8 mouse cellular contexts compared by ENCODE assay signal in the genomic region with DNA sequence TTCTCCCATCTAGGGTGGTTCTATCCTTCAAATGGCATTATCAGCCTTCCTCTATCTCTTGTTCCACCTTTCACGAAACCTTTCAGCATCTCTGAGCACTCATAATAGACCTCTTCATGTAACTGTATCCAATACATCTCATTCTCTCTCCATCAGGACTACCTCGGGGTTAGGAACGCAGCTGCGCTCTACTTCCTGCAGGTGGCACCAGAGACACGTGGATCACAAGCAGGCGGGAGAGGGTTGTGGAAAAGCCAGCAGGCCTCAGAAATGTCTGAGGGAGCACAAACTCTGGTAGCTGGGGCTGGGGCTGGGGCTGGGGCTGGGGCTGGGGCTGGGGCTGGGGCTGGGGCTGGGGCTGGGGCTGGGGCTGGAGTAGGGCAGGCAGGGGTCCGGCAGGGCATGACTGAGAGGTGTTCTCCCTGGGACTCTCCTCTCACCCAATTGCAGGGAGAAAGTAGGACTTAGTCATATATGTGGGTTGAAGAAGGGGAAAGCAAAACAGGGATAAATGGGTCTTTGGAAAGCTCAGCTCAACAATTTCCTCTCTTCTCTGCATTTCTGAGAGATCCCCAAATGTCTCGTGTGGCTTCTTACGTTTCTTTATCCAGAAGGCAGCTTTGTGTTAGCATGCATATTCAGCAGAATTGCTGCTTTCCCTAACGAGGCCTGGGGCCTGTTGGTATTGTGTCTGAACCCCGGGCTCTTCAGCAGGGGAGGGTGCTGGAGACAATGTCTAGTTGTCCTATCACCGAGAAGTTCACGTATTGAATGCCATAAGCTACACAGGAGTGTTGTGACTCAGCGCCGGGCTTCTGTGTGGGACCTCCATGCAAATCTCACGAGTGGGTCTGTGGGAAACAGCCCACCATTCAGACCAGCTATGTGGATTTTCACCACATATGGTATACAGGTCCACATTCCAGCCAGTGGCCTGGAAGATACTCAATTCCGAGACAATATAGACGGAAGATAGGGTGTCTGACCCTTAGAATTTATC. TPM values are rescaled to one million over a fixed set of nuclear protein-coding genes. Genes with fewer than 3 reads are reported as not detected.
DNase-seq lines count a peak whose midpoint lies in the region; ATAC-seq and TF ChIP-seq lines count a peak whose summit lies in the region.

No protein-coding gene starts in this region.

- no peaks in the 10 kb centered on the region for H3K36me3 ChIP-seq in CH12.LX (replicated peaks in 1 of 2; ENCODE audit: control insufficient read depth in 1 of 2, insufficient read depth in 1 of 2, low read length in 1 of 2)
- H3K36me3 ChIP-seq in forebrain, embryonic 11.5 days (ENCODE audit: control insufficient read depth, insufficient read depth, low read length): no peaks in the 10 kb centered on the region

- peak; percentile 59 to 90 for TF ChIP-seq CTCF in CH12.LX (conservative IDR thresholded peaks at IDR 0.05 in 1 of 2, IDR thresholded peaks at IDR 0.05 in 1 of 2; ENCODE audit: low read depth in 2 of 2, low read length in 2 of 2)
- peak; percentile 98 for TF ChIP-seq CTCF in lung, adult 2 months (IDR thresholded peaks at IDR 0.05; ENCODE audit: insufficient read depth, low read length)
- TF ChIP-seq CTCF in olfactory bulb, adult 2 months (IDR thresholded peaks at IDR 0.05; ENCODE audit: insufficient read depth, low read depth, low read length): peak; percentile 85

- no peak overlapping the region for H3K27ac ChIP-seq in CH12.LX (ENCODE audit: insufficient read depth, low read depth)
- no peak overlapping the region for H3K27ac ChIP-seq in forebrain, embryonic 11.5 days (ENCODE audit: low read depth, low read length)
- no peak overlapping the region for H3K27ac ChIP-seq in olfactory bulb, adult 2 months (ENCODE audit: insufficient read depth, low read depth, low read length)

- dilution Hi-C loops in CH12.LX (cut with MboI; ENCODE audit: extremely low pct_ligation_motif_present, extremely low pct_unique_long_range_greater_than_20kb, low sequenced_read_pairs): no loop called here

- no peak for TF ChIP-seq EP300 in CH12.LX (IDR thresholded peaks at IDR 0.05; ENCODE audit: low read length)

- no peaks in the 10 kb centered on the region for H3K79me2 ChIP-seq in CH12.LX (replicated peaks; ENCODE audit: control insufficient read depth, extremely low read depth, insufficient read depth, poor library complexity, severe bottlenecking)

- H3K27me3 ChIP-seq in CH12.LX (replicated peaks): no peaks in the 10 kb centered on the region
- H3K27me3 ChIP-seq in forebrain, embryonic 11.5 days (ENCODE audit: control insufficient read depth, insufficient read depth, low read length): no peaks in the 10 kb centered on the region

- peak; percentile 82 for ATAC-seq in forebrain, embryonic 11.5 days (replicated peaks; ENCODE audit: low FRiP score)

- no peak overlapping the region for H3K4me2 ChIP-seq in CH12.LX (ENCODE audit: insufficient read depth, low read depth, poor library complexity, severe bottlenecking)
- no peak overlapping the region for H3K4me2 ChIP-seq in forebrain, embryonic 11.5 days (ENCODE audit: low read depth, low read length, severe bottlenecking)

- TF ChIP-seq POLR2A in CH12.LX (IDR thresholded peaks at IDR 0.05; ENCODE audit: low read depth, low read length): no peak
- no peak for TF ChIP-seq POLR2A in lung, adult 2 months (IDR thresholded peaks at IDR 0.05; ENCODE audit: borderline replicate concordance, extremely low read depth, low read depth, low read length)
- no peak for TF ChIP-seq POLR2A in olfactory bulb, adult 2 months (IDR thresholded peaks at IDR 0.05; ENCODE audit: insufficient read depth, low read depth, low read length)

- in situ Hi-C loops in CH12.LX (cut with MboI; ENCODE audit: low pct_ligation_motif_present, low pct_unique_long_range_greater_than_20kb, low sequenced_read_pairs): loop anchor here (10.0 kb wide), 1 partner anchor 225 kb away; a partner anchor contains a TSS

- peaks cover 0 to 10% of the 10 kb centered on the region in 2 experiments; a peak in 2 of 4 replicates for H3K4me1 ChIP-seq in CH12.LX (ENCODE audit: control insufficient read depth in 1 of 2, insufficient read depth in 2 of 2)
- no peaks in the 10 kb centered on the region for H3K4me1 ChIP-seq in forebrain, embryonic 11.5 days (replicated peaks; ENCODE audit: control insufficient read depth, insufficient read depth, low read length)
- H3K4me1 ChIP-seq in lung, adult 2 months (ENCODE audit: control insufficient read depth, insufficient read depth, low read length): peaks cover 2% of the 10 kb centered on the region; the same call in 1 of the 2 replicates
- H3K4me1 ChIP-seq in olfactory bulb, adult 2 months (ENCODE audit: control insufficient read depth, insufficient read depth, low read length): peaks cover 2% of the 10 kb centered on the region; the same call in 1 of the 2 replicates

- peak; percentile 88 for TF ChIP-seq RAD21 in CH12.LX (IDR thresholded peaks at IDR 0.05; ENCODE audit: low read depth, low read length)

- WGBS in forebrain, embryonic 11.5 days: 39% methylated on average over 18 of the region's 18 CpGs
- WGBS in lung, adult 2 months: 59% methylated on average over 18 of the region's 18 CpGs
- WGBS in olfactory bulb, adult 2 months: 41% methylated on average over 18 of the region's 18 CpGs

- intact Hi-C loops in heart, postnatal 10 days (cut with DNase I): loop anchor here (5.0 kb wide), 2 partner anchors 397 to 597 kb away; no protein-coding TSS in a partner anchor

- H3K4me3 ChIP-seq in CH12.LX (replicated peaks in 1 of 3; ENCODE audit: low read depth in 2 of 3, low read length in 2 of 3, poor library complexity in 1 of 3): no peak overlapping the region
- no peak overlapping the region for H3K4me3 ChIP-seq in forebrain, embryonic 11.5 days (ENCODE audit: low read depth, low read length)
- no peak overlapping the region for H3K4me3 ChIP-seq in lung, adult 2 months (replicated peaks; ENCODE audit: extremely low read depth, low read depth, low read length)
- H3K4me3 ChIP-seq in olfactory bulb, adult 2 months (ENCODE audit: insufficient read depth, low read depth, low read length): no peak overlapping the region

- DNase-seq in CH12.LX (ENCODE audit: extremely low read depth): peak; percentile 80
- DNase-seq in brain, embryonic 18.5 days (ENCODE audit: low read depth, low spot score): peak; percentile 67
- peak; percentile 88 for DNase-seq in forebrain, embryonic 11.5 days (ENCODE audit: low spot score)
- peak; percentile 83 to 88 for DNase-seq in heart, postnatal 10 days
- DNase-seq in kidney, postnatal 36 days: peak; percentile 73 to 84
- peak; percentile 78 for DNase-seq in lung, adult 2 months
- DNase-seq in thymus, postnatal 10 days (ENCODE audit: low spot score in 2 of 2): peak; percentile 44 to 73

- H3K9me3 ChIP-seq in CH12.LX (replicated peaks; ENCODE audit: low read length): no peaks in the 10 kb centered on the region
- no peaks in the 10 kb centered on the region for H3K9me3 ChIP-seq in forebrain, embryonic 11.5 days (ENCODE audit: control insufficient read depth, low read length)

- H3K9ac ChIP-seq in CH12.LX (ENCODE audit: insufficient read depth, low read depth): no peak overlapping the region
- no peak overlapping the region for H3K9ac ChIP-seq in forebrain, embryonic 11.5 days (ENCODE audit: low read length)

TF ChIP-seq in CH12.LX, 34 proteins besides CTCF, POLR2A, EP300 and RAD21:
- TF ChIP-seq NRF1 (IDR thresholded peaks at IDR 0.05; ENCODE audit: low read depth, low read length): no peak
- TF ChIP-seq MAFK (IDR thresholded peaks at IDR 0.05; ENCODE audit: insufficient replicate concordance, low read length): peak; percentile 49; the same call in 1 of the 2 replicates
- TF ChIP-seq MAX (IDR thresholded peaks at IDR 0.05; ENCODE audit: low read length): peak; percentile 83
- TF ChIP-seq CHD1 (IDR thresholded peaks at IDR 0.05; ENCODE audit: low read depth, low read length): no peak
- 0 out of 2 replicates have a peak, but pooled peaks have one; percentile 16 for TF ChIP-seq ZC3H11A (IDR thresholded peaks at IDR 0.05; ENCODE audit: low read depth, low read length)
- TF ChIP-seq SMC3 (IDR thresholded peaks at IDR 0.05; ENCODE audit: low read depth, low read length): peak; percentile 82
- TF ChIP-seq E2F4 (IDR thresholded peaks at IDR 0.05; ENCODE audit: insufficient replicate concordance, low read depth, low read length): no peak
- TF ChIP-seq MYC (IDR thresholded peaks at IDR 0.05; ENCODE audit: low read depth, low read length): peak; percentile 31; the same call in 1 of the 2 replicates
- no peak for TF ChIP-seq USF1 (IDR thresholded peaks at IDR 0.05; ENCODE audit: low read depth, low read length)
- no peak for TF ChIP-seq USF2 (conservative IDR thresholded peaks at IDR 0.05; ENCODE audit: low read depth, low read length)
TF ChIP-seq in CH12.LX: peak in this region for 5.

RNA-seq across cellular contexts. Expression of a gene that starts 22.9 kb away (rescaled TPM):
- total RNA-seq in CH12.LX (2012; rRNA removed) (not detected in 2 replicates), CH12.LX (2014; rRNA removed) (not detected in 2 replicates)
- 0.65 and 0.93 TPM in 2 replicates for polyA plus RNA-seq in CH12.LX (2012; ENCODE audit: insufficient read length, low read depth)
- polyA plus RNA-seq in forebrain, embryonic 11.5 days (2014; fragmentation: Nextera tagmentation; extraction: Ambion mirVana): 2.0 and 2.1 TPM in 2 replicates
- total RNA-seq in heart, postnatal 10 days (2021): 10 to 100 TPM in 1 of 2 experiments, 1 to 10 TPM in 1; 7.8 to 10.4 TPM
- 4.2 and 6.2 TPM in 2 replicates for polyA plus RNA-seq in lung, adult 2 months (2012; rRNA removed)
- polyA plus RNA-seq in olfactory bulb, adult 2 months (2012; ENCODE audit: insufficient read depth, insufficient read length, low replicate concordance, missing spikeins): not detected in 2 replicates

RNA-seq across cellular contexts. Expression of a gene that starts 44.4 kb away (rescaled TPM):
- total RNA-seq in CH12.LX (2012; rRNA removed) (not detected in 2 replicates), CH12.LX (2014; rRNA removed) (not detected in 2 replicates)
- not detected in 2 replicates for polyA plus RNA-seq in CH12.LX (2012; ENCODE audit: insufficient read length, low read depth)
- not detected in 2 replicates for polyA plus RNA-seq in forebrain, embryonic 11.5 days (2014; fragmentation: Nextera tagmentation; extraction: Ambion mirVana)
- not detected for total RNA-seq in heart, postnatal 10 days (2021)
- 0.11 TPM in 1 of 2 replicates, not detected in the other for polyA plus RNA-seq in lung, adult 2 months (2012; rRNA removed)
- polyA plus RNA-seq in olfactory bulb, adult 2 months (2012; ENCODE audit: insufficient read depth, insufficient read length, low replicate concordance, missing spikeins): not detected in 2 replicates
